Mouse (Mus musculus): ENCODE data around the gene Nme3. TPM values are rescaled to one million over a fixed set of nuclear protein-coding genes. Genes with fewer than 3 reads are reported as not detected.

Gene Nme3
- 31.1 and 32.3 TPM in 2 replicates for polyA plus RNA-seq (2011; ENCODE audit: insufficient read depth, insufficient read length, low read depth, missing spikeins)

GRCm38 (mm10) chr17:24896241-24896992 is at the start of gene Nme3:
Gene Nme3 (plus strand): TSS chr17:24896500.
- Histone ChIP-seq H3K27me3 (ENCODE audit: control insufficient read depth, insufficient read depth, low read length, poor library complexity, severe bottlenecking) (no peaks in the 10 kb centered on the region), H3K4me3 (ENCODE audit: low read depth, low read length) (peak within 1 kb of the TSS; percentile 92), H3K9ac (ENCODE audit: low read depth, poor library complexity, severe bottlenecking) (peak within 1 kb of the TSS; percentile 68), H3K36me3 (ENCODE audit: control insufficient read depth, insufficient read depth, low read length, poor library complexity, severe bottlenecking) (peaks cover 3% of the 10 kb centered on the region; the same call in 1 of the 2 replicates), H3K9me3 (replicated peaks; ENCODE audit: control insufficient read depth, insufficient read depth, low read length, poor library complexity, severe bottlenecking) (no peaks in the 10 kb centered on the region), H3K27ac (ENCODE audit: insufficient read depth, low read length) (peak within 1 kb of the TSS; percentile 69), H3K4me1 (ENCODE audit: control insufficient read depth, insufficient read depth, low read length) (no peaks in the 10 kb centered on the region)
- TF ChIP-seq CTCF (IDR thresholded peaks at IDR 0.05; ENCODE audit: low read depth, low read length) (no peak), POLR2A (IDR thresholded peaks at IDR 0.05; ENCODE audit: insufficient read depth, low read length) (peak; percentile 19), EP300 (IDR thresholded peaks at IDR 0.05; ENCODE audit: insufficient read depth, low read depth, low read length) (0 out of 2 replicates have a peak, but pooled peaks have one; percentile 5)

GRCm38 (mm10) chr17:24847386-24847785 is 48.9 kb upstream of the Nme3 start:
- Histone ChIP-seq H3K36me3 (ENCODE audit: control insufficient read depth, insufficient read depth, low read length, poor library complexity, severe bottlenecking) (no peaks in the 10 kb centered on the region), H3K9ac (ENCODE audit: low read depth, poor library complexity, severe bottlenecking) (no peak overlapping the region)
- TF ChIP-seq POLR2A (IDR thresholded peaks at IDR 0.05; ENCODE audit: insufficient read depth, low read length) (no peak), EP300 (IDR thresholded peaks at IDR 0.05; ENCODE audit: insufficient read depth, low read depth, low read length) (no peak), CTCF (IDR thresholded peaks at IDR 0.05; ENCODE audit: low read depth, low read length) (no peak)

GRCm38 (mm10) chr17:24848600-24849031 is 47.7 kb upstream of the Nme3 start:
- no peak for TF ChIP-seq POLR2A (IDR thresholded peaks at IDR 0.05; ENCODE audit: insufficient read depth, low read length)
- no peak for TF ChIP-seq CTCF (IDR thresholded peaks at IDR 0.05; ENCODE audit: low read depth, low read length)
- no peak for TF ChIP-seq EP300 (IDR thresholded peaks at IDR 0.05; ENCODE audit: insufficient read depth, low read depth, low read length)
- Histone ChIP-seq H3K4me3 (ENCODE audit: low read depth, low read length) (no peak overlapping the region), H3K27ac (ENCODE audit: insufficient read depth, low read length) (no peak overlapping the region), H3K4me1 (ENCODE audit: control insufficient read depth, insufficient read depth, low read length) (peaks cover 2% of the 10 kb centered on the region), H3K9me3 (replicated peaks; ENCODE audit: control insufficient read depth, insufficient read depth, low read length, poor library complexity, severe bottlenecking) (no peaks in the 10 kb centered on the region), H3K36me3 (ENCODE audit: control insufficient read depth, insufficient read depth, low read length, poor library complexity, severe bottlenecking) (no peaks in the 10 kb centered on the region), H3K27me3 (ENCODE audit: control insufficient read depth, insufficient read depth, low read length, poor library complexity, severe bottlenecking) (no peaks in the 10 kb centered on the region), H3K9ac (ENCODE audit: low read depth, poor library complexity, severe bottlenecking) (0 out of 2 replicates have a peak overlapping the region, but pooled peaks have one; percentile 23)

More at GRCm38 (mm10) chr17:24847386-24847785, 48.9 kb upstream of the Nme3 start:
- peaks cover 2% of the 10 kb centered on the region for H3K4me1 ChIP-seq (ENCODE audit: control insufficient read depth, insufficient read depth, low read length)
- H3K4me3 ChIP-seq (ENCODE audit: low read depth, low read length): no peak overlapping the region
- H3K27ac ChIP-seq (ENCODE audit: insufficient read depth, low read length): no peak overlapping the region
- no peaks in the 10 kb centered on the region for H3K9me3 ChIP-seq (replicated peaks; ENCODE audit: control insufficient read depth, insufficient read depth, low read length, poor library complexity, severe bottlenecking)
- H3K27me3 ChIP-seq (ENCODE audit: control insufficient read depth, insufficient read depth, low read length, poor library complexity, severe bottlenecking): no peaks in the 10 kb centered on the region

- H3K36me3 ChIP-seq (ENCODE audit: control insufficient read depth, insufficient read depth, low read length, poor library complexity, severe bottlenecking): no peaks in the 10 kb centered on the region
- peak overlapping the region; percentile 65 for H3K27ac ChIP-seq (ENCODE audit: insufficient read depth, low read length)
- H3K9me3 ChIP-seq (replicated peaks; ENCODE audit: control insufficient read depth, insufficient read depth, low read length, poor library complexity, severe bottlenecking): no peaks in the 10 kb centered on the region
- TF ChIP-seq POLR2A (IDR thresholded peaks at IDR 0.05; ENCODE audit: insufficient read depth, low read length): no peak
- no peak for TF ChIP-seq CTCF (IDR thresholded peaks at IDR 0.05; ENCODE audit: low read depth, low read length)
- no peak for TF ChIP-seq EP300 (IDR thresholded peaks at IDR 0.05; ENCODE audit: insufficient read depth, low read depth, low read length)
- H3K4me1 ChIP-seq (ENCODE audit: control insufficient read depth, insufficient read depth, low read length): peaks cover 2% of the 10 kb centered on the region
- no peaks in the 10 kb centered on the region for H3K27me3 ChIP-seq (ENCODE audit: control insufficient read depth, insufficient read depth, low read length, poor library complexity, severe bottlenecking)
- peak overlapping the region; percentile 18 for H3K9ac ChIP-seq (ENCODE audit: low read depth, poor library complexity, severe bottlenecking)
- H3K4me3 ChIP-seq (ENCODE audit: low read depth, low read length): peak overlapping the region; percentile 69
These were observed 46.6 kb upstream of the Nme3 start for GRCm38 (mm10) chr17:24849733-24850064.

GRCm38 (mm10) chr17:24850065-24850772 is 46.1 kb upstream of the Nme3 start, which contains the start of gene Fahd1:
Gene Fahd1 (minus strand): TSS chr17:24850364.
- Histone ChIP-seq H3K9me3 (replicated peaks; ENCODE audit: control insufficient read depth, insufficient read depth, low read length, poor library complexity, severe bottlenecking) (no peaks in the 10 kb centered on the region), H3K27me3 (ENCODE audit: control insufficient read depth, insufficient read depth, low read length, poor library complexity, severe bottlenecking) (no peaks in the 10 kb centered on the region), H3K27ac (ENCODE audit: insufficient read depth, low read length) (peak within 1 kb of the TSS; percentile 65), H3K9ac (ENCODE audit: low read depth, poor library complexity, severe bottlenecking) (peak within 1 kb of the TSS; percentile 43), H3K4me1 (ENCODE audit: control insufficient read depth, insufficient read depth, low read length) (peaks cover 2% of the 10 kb centered on the region), H3K36me3 (ENCODE audit: control insufficient read depth, insufficient read depth, low read length, poor library complexity, severe bottlenecking) (no peaks in the 10 kb centered on the region), H3K4me3 (ENCODE audit: low read depth, low read length) (peak within 1 kb of the TSS; percentile 73)
- no peak for TF ChIP-seq EP300 (IDR thresholded peaks at IDR 0.05; ENCODE audit: insufficient read depth, low read depth, low read length)
- TF ChIP-seq POLR2A (IDR thresholded peaks at IDR 0.05; ENCODE audit: insufficient read depth, low read length): peak; percentile 39
- no peak for TF ChIP-seq CTCF (IDR thresholded peaks at IDR 0.05; ENCODE audit: low read depth, low read length)
